Mouse (Mus musculus) heart, embryonic 12.5 days (tissue): Measurements from ENCODE around the gene Mpst. TPM values are rescaled to one million over a fixed set of nuclear protein-coding genes. Genes with fewer than 3 reads are reported as not detected.

Source experiments
- ATAC-seq: fragments of 200-750 bp; cut with Nextera tagmentation; 2 replicates; pipeline ENCODE4 v1.8.0; 2017; ENCODE audit warnings: moderate TSS enrichment, moderate library complexity; ENCODE audit not compliant: insufficient number of reproducible peaks, low FRiP score
- H3K27ac ChIP-seq: fragments of 300-500 bp; sonication (generic); 2 replicates; pipeline ENCODE4 v1.5.1; 2016; ENCODE audit warnings: mild to moderate bottlenecking, moderate library complexity; ENCODE audit not compliant: poor library complexity, severe bottlenecking
- H3K27me3 ChIP-seq: fragments of 300-500 bp; sonication (generic); replicated peaks from 2 replicates; pipeline ENCODE4 v1.6.1; 2016; ENCODE audit warnings: mild to moderate bottlenecking, moderate library complexity
- H3K36me3 ChIP-seq: fragments of 300-500 bp; sonication (generic); 2 replicates; pipeline ENCODE4 v1.6.1; 2016; ENCODE audit warnings: mild to moderate bottlenecking, moderate library complexity
- H3K4me1 ChIP-seq: fragments of 300-500 bp; sonication (generic); replicated peaks from 2 replicates; pipeline ENCODE4 v1.6.1; 2016; ENCODE audit warnings: mild to moderate bottlenecking
- H3K4me2 ChIP-seq: fragments of 300-500 bp; sonication (generic); 2 replicates; pipeline ENCODE4 v1.6.1; 2016; ENCODE audit warnings: mild to moderate bottlenecking, moderate library complexity
- H3K4me3 ChIP-seq: fragments of 300-500 bp; sonication (generic); 2 replicates; pipeline ENCODE4 v1.5.1; 2016; ENCODE audit warnings: mild to moderate bottlenecking
- H3K9ac ChIP-seq: fragments of 300-500 bp; sonication (generic); 2 replicates; pipeline ENCODE4 v1.6.1; 2016; ENCODE audit warnings: mild to moderate bottlenecking, moderate library complexity
- H3K9me3 ChIP-seq: fragments of 300-500 bp; sonication (generic); replicated peaks from 2 replicates; pipeline ENCODE4 v1.6.1; 2016; ENCODE audit warnings: mild to moderate bottlenecking, moderate library complexity
- WGBS: fragments of 180-500 bp; shearing (Covaris S2); methylation state at CpG from one replicate; pipeline ENCODE4 v1.1.7; 2016; 5-methylcytosine and 5-hydroxymethylcytosine counted together
- polyA plus RNA-seq: library from polyadenylated mRNA; unstranded; fragments of >200 nt; fragmentation: Nextera tagmentation; extraction: Ambion mirVana; gene quantifications from 2 replicates; pipeline ENCODE4 v1.2.1, GENCODE M21; 2016

Mpst gene
- polyA plus RNA-seq, 1 experiment from 2014 or later: 1.1 TPM

DNA sequence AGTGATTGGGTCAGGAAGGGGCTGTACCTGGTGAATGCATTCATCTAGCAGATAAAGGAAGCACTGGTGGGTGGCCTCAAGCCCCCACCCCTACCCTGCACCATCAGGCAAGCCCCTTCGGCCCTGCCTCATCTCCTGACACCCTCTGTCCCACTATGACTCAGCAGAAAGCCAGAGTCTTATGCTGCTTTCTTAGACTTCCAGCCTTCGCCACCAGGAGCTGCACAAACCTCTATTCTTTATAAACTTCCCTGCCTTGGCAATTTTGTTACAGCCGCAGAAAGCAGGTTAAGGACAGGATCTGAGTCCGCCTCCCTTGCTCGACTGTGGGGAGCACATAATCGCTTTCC lies 44.2 kb downstream of the Mpst start:
- no peak for ATAC-seq
- no peaks in the 10 kb centered on the region for H3K36me3 ChIP-seq
- H3K27ac ChIP-seq: peak overlapping the region; percentile 89
- no peak overlapping the region for H3K4me2 ChIP-seq
- H3K4me1 ChIP-seq: peaks cover 24% of the 10 kb centered on the region
- 0 out of 2 replicates have a peak overlapping the region, but pooled peaks have one; percentile 11 for H3K9ac ChIP-seq
- WGBS: 82% methylated on average over 6 of the region's 6 CpGs
- no peak overlapping the region for H3K4me3 ChIP-seq
- H3K27me3 ChIP-seq: no peaks in the 10 kb centered on the region
- H3K9me3 ChIP-seq: no peaks in the 10 kb centered on the region

DNA sequence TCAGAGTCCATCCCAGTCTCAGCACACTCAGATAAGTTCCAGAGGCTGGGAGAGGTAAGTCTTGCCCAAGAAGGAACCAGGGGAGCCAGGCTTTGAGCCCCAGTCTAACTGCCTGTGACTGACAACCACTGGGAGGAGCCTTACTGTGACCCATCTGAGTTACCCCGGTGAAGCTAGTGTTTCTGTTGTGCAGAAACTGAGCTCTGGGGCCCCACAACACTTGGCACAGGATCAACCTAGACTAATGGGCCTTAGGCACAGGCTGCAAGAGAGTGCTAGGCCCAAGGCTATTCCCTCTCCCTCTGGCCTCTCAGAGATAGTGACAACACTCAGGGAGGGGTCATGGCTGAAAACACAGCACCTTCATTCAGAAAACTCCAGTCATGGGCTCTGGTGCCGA lies 45.0 kb downstream of the Mpst start:
- 71% methylated on average over 2 of the region's 2 CpGs for WGBS
- H3K27ac ChIP-seq: no peak overlapping the region

DNA sequence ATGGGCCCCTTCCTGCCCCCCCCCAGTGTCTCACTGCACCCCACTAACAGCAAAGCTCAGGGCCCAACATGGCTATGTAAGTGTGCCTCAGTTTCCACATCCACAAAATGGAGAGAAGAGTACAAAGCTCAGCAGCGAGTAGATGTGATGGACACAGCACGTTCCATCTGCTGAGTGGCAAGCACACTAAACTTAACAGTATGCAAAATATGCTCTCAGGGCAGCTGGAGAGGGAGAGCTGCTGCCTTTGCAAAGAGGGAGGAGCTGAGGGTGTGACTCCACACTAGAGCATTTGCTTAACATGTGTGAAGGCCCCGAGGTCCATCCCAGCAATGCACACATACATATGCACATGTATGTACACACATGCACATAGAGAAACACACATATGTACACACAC lies 46.7 kb downstream of the Mpst start:
- no peaks in the 10 kb centered on the region for H3K36me3 ChIP-seq

More for the DNA sequence above, 45.0 kb downstream of the Mpst start:
- H3K27me3 ChIP-seq: no peaks in the 10 kb centered on the region
- 0 out of 2 replicates have a peak overlapping the region, but pooled peaks have one; percentile 8 for H3K9ac ChIP-seq
- peaks cover 24% of the 10 kb centered on the region for H3K4me1 ChIP-seq
- no peaks in the 10 kb centered on the region for H3K9me3 ChIP-seq
- no peak overlapping the region for H3K4me3 ChIP-seq
- ATAC-seq: no peak
- H3K4me2 ChIP-seq: no peak overlapping the region
- no peaks in the 10 kb centered on the region for H3K36me3 ChIP-seq

DNA sequence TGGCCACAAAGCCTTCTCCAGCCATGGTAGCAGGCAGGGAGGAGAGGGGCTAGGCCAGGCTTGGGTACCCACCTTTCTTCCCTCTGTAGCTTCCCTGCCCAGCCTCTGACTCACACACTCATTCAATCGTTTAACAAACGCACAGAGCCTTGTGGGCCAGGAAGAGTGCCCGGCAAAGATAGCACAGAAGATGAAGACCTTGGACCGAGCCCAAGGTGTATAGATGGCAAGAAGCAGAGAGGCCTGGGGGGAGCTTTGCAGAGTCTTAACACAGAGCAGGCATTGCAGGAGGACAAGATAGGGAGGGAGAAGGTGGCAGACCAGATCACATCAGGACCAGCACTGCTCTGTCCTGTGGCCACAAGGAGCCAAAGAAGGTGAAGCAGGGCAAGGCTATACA lies 49.0 kb downstream of the Mpst start:
- Histone ChIP-seq H3K9ac (no peak overlapping the region), H3K27ac (no peak overlapping the region), H3K4me1 (peaks cover 5% of the 10 kb centered on the region), H3K4me3 (no peak overlapping the region), H3K4me2 (no peak overlapping the region), H3K27me3 (no peaks in the 10 kb centered on the region), H3K36me3 (no peaks in the 10 kb centered on the region), H3K9me3 (no peaks in the 10 kb centered on the region)
- no peak for ATAC-seq
- 53% methylated on average over 4 of the region's 4 CpGs for WGBS

More for the DNA sequence above, 46.7 kb downstream of the Mpst start:
- H3K4me2 ChIP-seq: no peak overlapping the region
- peaks cover 24% of the 10 kb centered on the region for H3K4me1 ChIP-seq
- H3K4me3 ChIP-seq: no peak overlapping the region
- WGBS: 68% methylated on average over 3 of the region's 3 CpGs
- ATAC-seq: no peak
- H3K9me3 ChIP-seq: no peaks in the 10 kb centered on the region
- H3K27me3 ChIP-seq: no peaks in the 10 kb centered on the region
- no peak overlapping the region for H3K27ac ChIP-seq
- H3K9ac ChIP-seq: no peak overlapping the region

DNA sequence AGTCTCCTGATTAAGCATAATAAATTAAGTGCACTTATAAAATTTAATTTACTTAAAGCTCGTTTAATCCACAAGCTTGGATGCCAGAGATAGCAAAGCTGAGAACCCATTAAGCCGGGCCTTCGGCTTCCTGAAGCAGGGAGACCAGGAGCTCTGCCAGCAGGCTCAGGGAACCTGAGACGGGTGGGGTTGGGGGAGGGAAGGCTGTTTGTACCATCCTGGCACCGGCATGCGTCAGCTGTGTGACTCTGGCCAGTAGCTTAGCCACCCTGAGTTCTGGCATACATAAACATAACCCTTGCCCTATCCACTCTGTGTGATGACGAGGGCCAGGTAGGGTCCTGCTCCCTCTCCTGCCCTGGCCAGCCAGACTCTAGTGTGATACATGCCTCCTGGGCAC lies 49.8 kb downstream of the Mpst start:
- Histone ChIP-seq H3K9ac (no peak overlapping the region), H3K4me2 (no peak overlapping the region), H3K36me3 (no peaks in the 10 kb centered on the region), H3K27ac (no peak overlapping the region), H3K4me1 (no peaks in the 10 kb centered on the region; the same call in 1 of the 2 replicates), H3K9me3 (no peaks in the 10 kb centered on the region), H3K27me3 (0 out of 2 replicates have a peak, but pooled peaks cover 4% of the 10 kb centered on the region), H3K4me3 (no peak overlapping the region)
- ATAC-seq: no peak
- WGBS: 55% methylated on average over 7 of the region's 7 CpGs

DNA sequence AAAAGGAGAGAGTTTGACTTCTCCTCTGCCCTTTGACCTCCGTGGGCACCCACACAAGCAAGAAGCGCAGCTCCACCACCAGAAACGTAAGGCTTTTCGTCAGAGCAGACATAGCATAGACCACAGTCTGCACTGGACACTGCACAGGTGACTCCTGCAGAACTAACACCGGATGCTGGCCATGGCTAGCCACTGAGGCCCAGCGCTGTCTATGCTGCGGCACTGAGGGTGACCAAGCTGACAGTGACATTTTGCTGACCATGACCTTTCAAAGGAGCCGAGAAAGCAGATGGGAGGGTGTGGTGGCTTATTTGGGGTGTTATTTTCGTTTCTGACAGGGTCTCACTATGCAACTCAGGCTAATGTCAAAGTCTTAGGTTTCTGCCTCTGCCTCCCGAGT lies 51.0 kb downstream of the Mpst start:
- no peak overlapping the region for H3K4me2 ChIP-seq
- H3K27me3 ChIP-seq: peaks cover 16% of the 10 kb centered on the region; the same call in 1 of the 2 replicates
- H3K4me1 ChIP-seq: no peaks in the 10 kb centered on the region
- no peaks in the 10 kb centered on the region for H3K9me3 ChIP-seq
- H3K9ac ChIP-seq: no peak overlapping the region
- H3K36me3 ChIP-seq: no peaks in the 10 kb centered on the region
- no peak for ATAC-seq
- H3K4me3 ChIP-seq: no peak overlapping the region
- WGBS: 80% methylated on average over 10 of the region's 10 CpGs
- no peak overlapping the region for H3K27ac ChIP-seq

DNA sequence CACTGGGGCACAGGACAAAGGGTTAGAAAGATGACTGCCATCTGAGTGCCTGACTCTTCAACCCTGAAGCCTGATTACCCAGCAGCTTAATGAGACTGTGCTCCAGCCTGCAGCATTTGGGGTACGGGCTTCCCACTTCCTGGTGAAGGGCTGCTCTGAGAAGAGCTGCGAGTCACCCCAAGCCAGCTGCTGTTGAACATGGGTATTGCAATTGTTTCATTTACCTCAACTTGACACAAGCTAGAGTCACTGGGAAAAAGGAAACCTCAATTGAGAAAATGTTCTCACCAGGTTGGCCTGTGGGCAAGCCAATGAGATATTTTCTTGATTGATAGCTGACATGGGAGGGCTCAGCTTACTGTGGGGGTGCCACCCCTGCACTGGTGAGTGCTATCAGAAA lies 56.8 kb downstream of the Mpst start:
- Histone ChIP-seq H3K4me1 (peaks cover 8% of the 10 kb centered on the region), H3K27me3 (peaks cover 16% of the 10 kb centered on the region; the same call in 1 of the 2 replicates), H3K9me3 (no peaks in the 10 kb centered on the region), H3K9ac (no peak overlapping the region), H3K4me3 (no peak overlapping the region), H3K27ac (no peak overlapping the region), H3K4me2 (no peak overlapping the region), H3K36me3 (no peaks in the 10 kb centered on the region)
- no peak for ATAC-seq
- 44% methylated on average over 2 of the region's 2 CpGs for WGBS

Other genes with a start within 250 kb of the Mpst start
- 34.4 and 38.0 TPM in 2 replicates for gene Ift27, start 232.3 kb upstream of the Mpst start, polyA plus RNA-seq
- gene Pvalb, start 200.0 kb upstream of the Mpst start, polyA plus RNA-seq: 0.21 and 0.49 TPM in 2 replicates
- gene Ncf4, start 161.6 kb upstream of the Mpst start, polyA plus RNA-seq: 11.2 and 13.7 TPM in 2 replicates
- gene Csf2rb2, start 100.7 kb upstream of the Mpst start, polyA plus RNA-seq: 0.48 and 0.51 TPM in 2 replicates
- gene Csf2rb, start 80.7 kb upstream of the Mpst start, polyA plus RNA-seq: 2.4 and 3.1 TPM in 2 replicates
- gene Tex33, start 10.5 kb upstream of the Mpst start, polyA plus RNA-seq: not detected in 2 replicates
- 7.6 and 9.0 TPM in 2 replicates for gene Tst, start 509 bp upstream of the Mpst start, polyA plus RNA-seq
- gene Kctd17, start 22.1 kb downstream of the Mpst start, polyA plus RNA-seq: 19.9 and 21.6 TPM in 2 replicates
- 0.19 and 0.30 TPM in 2 replicates for gene Tmprss6, start 62.2 kb downstream of the Mpst start, polyA plus RNA-seq
- 0.09 TPM in 1 of 2 replicates, not detected in the other for gene Il2rb, start 88.9 kb downstream of the Mpst start, polyA plus RNA-seq
- 30.4 and 32.4 TPM in 2 replicates for gene C1qtnf6, start 125.0 kb downstream of the Mpst start, polyA plus RNA-seq
- gene Sstr3, start 138.3 kb downstream of the Mpst start, polyA plus RNA-seq: 0.13 TPM in 1 of 2 replicates, not detected in the other
- gene Rac2, start 166.4 kb downstream of the Mpst start, polyA plus RNA-seq: 5.5 and 6.9 TPM in 2 replicates
- 3.8 and 4.8 TPM in 2 replicates for gene Cyth4, start 190.6 kb downstream of the Mpst start, polyA plus RNA-seq